Mouse (Mus musculus) kidney, adult 2 months (tissue): Measurements from ENCODE around the gene Mef2d. TPM values are rescaled to one million over a fixed set of nuclear protein-coding genes. Genes with fewer than 3 reads are reported as not detected.

Experiments
- DNase-seq: peaks from one replicate; pipeline ENCODE4 v3.0.0; 2021
- H3K27ac ChIP-seq: fragments of 200-500 bp; 2 replicates; pipeline ENCODE4 v1.5.1; 2012; ENCODE audit warnings: low read depth, low read length, control low read depth, inconsistent platforms; ENCODE audit not compliant: insufficient read depth
- H3K27me3 ChIP-seq: fragments of 200-500 bp; replicated peaks from 2 replicates; pipeline ENCODE4 v1.6.1; 2012; ENCODE audit warnings: mild to moderate bottlenecking, moderate library complexity, low read length, inconsistent platforms; ENCODE audit not compliant: control insufficient read depth, insufficient read depth
- H3K36me3 ChIP-seq: fragments of 200-500 bp; 2 replicates; pipeline ENCODE4 v1.6.1; 2012; ENCODE audit warnings: mild to moderate bottlenecking, moderate library complexity, low read length, inconsistent platforms; ENCODE audit not compliant: control insufficient read depth, insufficient read depth
- H3K4me1 ChIP-seq: fragments of 200-500 bp; 2 replicates; pipeline ENCODE4 v1.6.1; 2011; ENCODE audit warnings: low read length; ENCODE audit not compliant: control insufficient read depth, insufficient read depth
- H3K4me3 ChIP-seq: fragments of 200-500 bp; 2 replicates; pipeline ENCODE4 v1.5.1; 2011; ENCODE audit warnings: mild to moderate bottlenecking, low read depth, low read length, control low read depth; ENCODE audit not compliant: insufficient read depth
- CTCF ChIP-seq: fragments of 200-500 bp; conservative IDR thresholded peaks from 2 replicates; pipeline ENCODE4 v1.5.1; 2011; ENCODE audit warnings: low read depth, mild to moderate bottlenecking, control low read depth, low read length, moderate library complexity, mixed read lengths; ENCODE audit not compliant: insufficient read depth, insufficient read length
- POLR2A ChIP-seq: fragments of 200-500 bp; IDR thresholded peaks from one replicate; pipeline ENCODE4 v1.6.1; 2011; ENCODE audit warnings: low read depth, low read length, control low read depth
- whole genome bisulfite sequencing: fragments of 180-500 bp; shearing (Covaris S2); methylation state at CpG from one replicate; pipeline ENCODE4 v1.1.7; 2018; 5-methylcytosine and 5-hydroxymethylcytosine counted together
- polyA plus RNA-seq: library from polyadenylated mRNA; depleted of rRNA; stranded (reverse); fragments of >200 nt; gene quantifications from 2 replicates; pipeline ENCODE4 v1.2.3, GENCODE M21; 2012

Gene Mef2d
- polyA plus RNA-seq, 1 experiment, result 41.8 TPM

- DNase-seq, result no peak
- no peak overlapping the region for H3K4me3 ChIP-seq
- no peak for TF ChIP-seq CTCF
- TF ChIP-seq POLR2A, result no peak
- WGBS, result 97% methylated on average over 4 of the region's 4 CpGs
- no peaks in the 10 kb centered on the region for H3K4me1 ChIP-seq
- no peak overlapping the region for H3K27ac ChIP-seq
- H3K27me3 ChIP-seq, result no peaks in the 10 kb centered on the region
- no peaks in the 10 kb centered on the region for H3K36me3 ChIP-seq
Measured at GRCm38 (mm10) chr3:88106126-88106525, 36.0 kb upstream of the Mef2d start.

GRCm38 (mm10) chr3:88109126-88109525, 33.0 kb upstream of the Mef2d start:
- 95% methylated on average over 6 of the region's 6 CpGs for WGBS
- DNase-seq, result no peak
- no peaks in the 10 kb centered on the region for H3K4me1 ChIP-seq
- TF ChIP-seq CTCF (no peak), POLR2A (no peak)
- no peak overlapping the region for H3K27ac ChIP-seq
- no peaks in the 10 kb centered on the region for H3K36me3 ChIP-seq
- no peaks in the 10 kb centered on the region for H3K27me3 ChIP-seq
- no peak overlapping the region for H3K4me3 ChIP-seq

- DNase-seq, result no peak
- Histone ChIP-seq H3K36me3 (no peaks in the 10 kb centered on the region), H3K4me3 (no peak overlapping the region), H3K4me1 (no peaks in the 10 kb centered on the region), H3K27ac (no peak overlapping the region), H3K27me3 (no peaks in the 10 kb centered on the region)
- TF ChIP-seq CTCF, result no peak
- TF ChIP-seq POLR2A, result no peak
- WGBS, result 97% methylated on average over 12 of the region's 12 CpGs
Measured at GRCm38 (mm10) chr3:88114396-88114795, 27.8 kb upstream of the Mef2d start.

GRCm38 (mm10) chr3:88120117-88120651, 22.0 kb upstream of the Mef2d start:
- TF ChIP-seq CTCF (no peak), POLR2A (no peak)
- Histone ChIP-seq H3K27ac (no peak overlapping the region), H3K36me3 (no peaks in the 10 kb centered on the region), H3K27me3 (no peaks in the 10 kb centered on the region), H3K4me3 (no peak overlapping the region), H3K4me1 (no peaks in the 10 kb centered on the region)
- 88% methylated on average over 19 of the region's 19 CpGs for WGBS
- no peak for DNase-seq

GRCm38 (mm10) chr3:88121164-88122131, 20.7 kb upstream of the Mef2d start:
- Histone ChIP-seq H3K4me3 (no peak overlapping the region), H3K27ac (no peak overlapping the region), H3K27me3 (no peaks in the 10 kb centered on the region), H3K4me1 (no peaks in the 10 kb centered on the region), H3K36me3 (no peaks in the 10 kb centered on the region)
- TF ChIP-seq CTCF (no peak), POLR2A (no peak)
- no peak for DNase-seq
- 75% methylated on average over 14 of the region's 14 CpGs for WGBS

GRCm38 (mm10) chr3:88125195-88125594, 17.0 kb upstream of the Mef2d start:
- Histone ChIP-seq H3K4me1 (no peaks in the 10 kb centered on the region), H3K4me3 (no peak overlapping the region), H3K36me3 (no peaks in the 10 kb centered on the region), H3K27me3 (no peaks in the 10 kb centered on the region), H3K27ac (no peak overlapping the region)
- DNase-seq, result no peak
- 30% methylated on average over 4 of the region's 4 CpGs for WGBS
- no peak for TF ChIP-seq CTCF
- TF ChIP-seq POLR2A, result no peak

- Histone ChIP-seq H3K36me3 (no peaks in the 10 kb centered on the region), H3K27ac (no peak overlapping the region), H3K4me3 (no peak overlapping the region), H3K4me1 (no peaks in the 10 kb centered on the region), H3K27me3 (no peaks in the 10 kb centered on the region)
- TF ChIP-seq POLR2A (no peak), CTCF (no peak)
- no peak for DNase-seq
- WGBS, result 72% methylated on average over 7 of the region's 7 CpGs
Measured at GRCm38 (mm10) chr3:88126181-88126580, 16.0 kb upstream of the Mef2d start.
